Mouse (Mus musculus) erythroblast, embryonic 14.5 days (primary cell): ENCODE results near the gene Cma1.

ENCODE experiments used
- GATA1 ChIP-seq: IDR thresholded peaks from 2 replicates; pipeline ENCODE4 v1.6.1; 2012; ENCODE audit warnings: low read length, inconsistent platforms, mixed read lengths
- TAL1 ChIP-seq: IDR thresholded peaks from 3 replicates; pipeline ENCODE4 v1.6.1; 2012; ENCODE audit warnings: low read length, inconsistent platforms, mixed read lengths

DNA sequence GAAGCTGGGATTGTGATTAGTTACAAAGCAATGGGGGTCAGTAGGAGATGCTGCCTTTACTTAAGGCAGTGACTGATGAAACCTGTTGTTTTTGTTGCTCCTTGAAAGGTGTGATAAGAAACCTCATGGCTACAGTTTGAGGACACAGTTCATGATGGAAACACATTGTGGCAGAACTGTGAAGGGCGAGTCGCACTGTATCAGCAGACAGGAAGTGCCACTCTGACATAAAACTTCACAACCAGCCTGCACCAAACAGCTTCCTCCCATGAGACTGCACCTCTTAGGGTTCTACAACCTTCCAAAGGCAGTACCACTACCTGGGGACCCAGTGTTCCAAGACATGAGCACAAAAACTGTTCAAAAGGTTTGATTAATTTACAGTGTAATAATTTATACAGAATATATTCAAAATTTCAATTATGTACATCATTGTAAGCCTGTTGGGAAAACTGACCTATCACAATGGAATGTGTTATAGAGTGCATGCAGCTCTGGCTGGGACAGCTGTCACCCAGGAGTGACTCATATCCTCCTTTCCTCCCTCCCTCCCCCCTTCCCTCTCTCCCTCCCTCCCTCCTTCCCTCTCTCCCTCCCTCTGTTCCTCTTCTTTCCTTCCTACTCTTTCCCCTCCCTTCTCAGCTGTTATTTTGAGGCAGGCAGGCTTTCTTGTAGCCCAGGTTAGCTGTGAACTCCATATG, 1.9 kb upstream of the Cma1 start:
- TF ChIP-seq TAL1 = no peak
- TF ChIP-seq GATA1 = no peak
